Mouse (Mus musculus): ENCODE data around the gene Col1a1. TPM values are rescaled to one million over a fixed set of nuclear protein-coding genes. Genes with fewer than 3 reads are reported as not detected.

The Col1a1 gene
- total and polyA plus RNA-seq, 2 experiments from 2014 or later, result 53.0 to 73.3 TPM

DNA sequence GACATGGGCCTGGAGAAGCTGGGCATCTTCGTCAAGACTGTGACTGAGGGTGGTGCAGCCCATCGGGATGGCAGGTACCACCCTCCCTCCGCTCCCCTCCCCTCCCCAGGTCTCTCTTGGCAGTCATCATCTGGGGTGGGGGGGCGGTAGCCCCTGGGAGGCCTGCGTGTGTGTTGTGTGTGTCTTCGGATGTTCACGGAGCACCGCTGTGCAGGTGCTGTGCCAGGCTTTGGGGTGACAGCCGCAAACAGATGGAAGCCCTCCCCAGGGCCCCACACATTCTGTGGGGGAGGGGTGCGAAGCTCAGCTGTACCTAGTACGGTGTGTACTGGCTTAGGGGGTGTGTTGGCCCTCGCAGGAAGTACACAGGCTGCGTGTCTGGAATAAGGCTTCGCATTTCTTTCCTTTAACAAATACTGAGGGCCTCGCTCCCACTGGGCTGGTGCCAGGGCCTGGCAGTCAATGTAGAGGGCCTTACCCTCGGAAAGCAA lies 62.1 kb downstream of the Col1a1 start:
- Histone ChIP-seq H3K27ac (no peak overlapping the region), H3K36me3 (ENCODE audit: insufficient read depth, low read length) (peaks cover 45% of the 10 kb centered on the region), H3K9ac (replicated peaks; ENCODE audit: low read length) (no peak overlapping the region), H3K4me1 (ENCODE audit: insufficient read depth, low read length) (peaks cover 41% of the 10 kb centered on the region), H3K4me2 (ENCODE audit: low read depth, low read length) (no peak overlapping the region), H3K4me3 (ENCODE audit: low read length) (no peak overlapping the region), H3K9me3 (ENCODE audit: low read length) (no peaks in the 10 kb centered on the region), H3K27me3 (ENCODE audit: insufficient read depth, low read length) (no peaks in the 10 kb centered on the region)
- ATAC-seq, result peak; percentile 36; the same call in 1 of the 2 replicates
- peak; percentile 63 for DNase-seq (ENCODE audit: low spot score)
- 44% methylated on average over 16 of the region's 16 CpGs for WGBS
- TF ChIP-seq CTCF (IDR thresholded peaks at IDR 0.05; ENCODE audit: low read depth), result no peak

DNA sequence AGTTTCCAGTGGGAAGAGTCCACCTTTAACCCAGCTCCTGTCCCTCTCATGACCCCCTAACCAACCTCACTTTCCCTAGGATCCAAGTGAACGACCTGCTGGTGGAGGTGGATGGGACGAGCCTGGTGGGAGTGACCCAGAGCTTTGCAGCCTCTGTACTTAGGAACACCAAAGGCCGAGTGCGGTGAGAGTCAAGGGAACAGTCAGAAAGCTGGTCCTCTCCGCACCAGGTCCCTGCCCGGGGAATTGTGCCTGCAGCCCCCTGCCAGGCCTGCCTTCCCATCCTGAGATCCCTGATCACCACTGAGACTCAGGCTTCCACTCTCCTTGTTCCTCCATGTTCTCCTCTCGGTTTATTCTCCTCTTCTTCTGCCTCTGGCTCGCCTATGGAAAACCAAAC lies 64.1 kb downstream of the Col1a1 start:
- DNase-seq (ENCODE audit: low spot score) (no peak), ATAC-seq (no peak)
- peaks cover 22% of the 10 kb centered on the region for H3K4me1 ChIP-seq (ENCODE audit: insufficient read depth, low read length)
- no peaks in the 10 kb centered on the region for H3K27me3 ChIP-seq (ENCODE audit: insufficient read depth, low read length)
- no peak overlapping the region for H3K4me2 ChIP-seq (ENCODE audit: low read depth, low read length)
- no peak overlapping the region for H3K9ac ChIP-seq (replicated peaks; ENCODE audit: low read length)
- H3K36me3 ChIP-seq (ENCODE audit: insufficient read depth, low read length), result peaks cover 65% of the 10 kb centered on the region
- H3K4me3 ChIP-seq (ENCODE audit: low read length), result no peak overlapping the region
- no peak for TF ChIP-seq CTCF (IDR thresholded peaks at IDR 0.05; ENCODE audit: low read depth)
- 68% methylated on average over 8 of the region's 8 CpGs for WGBS
- H3K27ac ChIP-seq, result peak overlapping the region; percentile 22
- H3K9me3 ChIP-seq (ENCODE audit: low read length), result no peaks in the 10 kb centered on the region

- Histone ChIP-seq H3K4me3 (ENCODE audit: low read length) (no peak overlapping the region), H3K27ac (peak overlapping the region; percentile 22), H3K4me1 (ENCODE audit: insufficient read depth, low read length) (peaks cover 19% of the 10 kb centered on the region), H3K27me3 (ENCODE audit: insufficient read depth, low read length) (no peaks in the 10 kb centered on the region), H3K9me3 (ENCODE audit: low read length) (no peaks in the 10 kb centered on the region), H3K9ac (replicated peaks; ENCODE audit: low read length) (no peak overlapping the region), H3K36me3 (ENCODE audit: insufficient read depth, low read length) (peaks cover 70% of the 10 kb centered on the region), H3K4me2 (ENCODE audit: low read depth, low read length) (no peak overlapping the region)
- ATAC-seq (peak; percentile 16; the same call in 1 of the 2 replicates), DNase-seq (ENCODE audit: low spot score) (no peak)
- no peak for TF ChIP-seq CTCF (IDR thresholded peaks at IDR 0.05; ENCODE audit: low read depth)
- WGBS, result 22% methylated on average over 4 of the region's 4 CpGs
Measured at GRCm38 (mm10) chr11:95000548-95000947, 64.5 kb downstream of the Col1a1 start.

DNA sequence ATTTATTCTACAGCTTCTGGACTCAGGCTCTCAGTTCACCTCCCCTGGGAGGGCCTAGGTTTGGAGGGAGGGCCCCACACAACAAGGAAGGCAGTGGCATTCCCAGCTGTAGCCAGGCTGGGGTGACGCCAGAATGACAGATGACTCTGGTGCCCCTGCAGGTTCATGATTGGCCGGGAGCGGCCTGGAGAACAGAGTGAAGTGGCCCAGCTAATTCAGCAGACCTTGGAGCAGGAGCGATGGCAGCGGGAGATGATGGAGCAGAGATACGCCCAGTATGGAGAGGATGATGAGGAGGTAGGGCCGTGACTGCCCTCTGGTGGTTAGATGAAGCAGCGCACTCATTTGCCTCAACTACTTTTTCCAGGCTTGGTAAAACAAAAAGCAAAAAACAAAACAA lies 65.0 kb downstream of the Col1a1 start:
- DNase-seq (ENCODE audit: low spot score), result peak; percentile 86
- no peak overlapping the region for H3K4me3 ChIP-seq (ENCODE audit: low read length)
- TF ChIP-seq CTCF (IDR thresholded peaks at IDR 0.05; ENCODE audit: low read depth), result peak; percentile 94
- H3K9ac ChIP-seq (replicated peaks; ENCODE audit: low read length), result no peak overlapping the region
- peak; percentile 64 for ATAC-seq
- H3K36me3 ChIP-seq (ENCODE audit: insufficient read depth, low read length), result peaks cover 74% of the 10 kb centered on the region
- WGBS, result 1% methylated on average over 8 of the region's 8 CpGs
- H3K27ac ChIP-seq, result peak overlapping the region; percentile 22
- H3K9me3 ChIP-seq (ENCODE audit: low read length), result no peaks in the 10 kb centered on the region
- H3K27me3 ChIP-seq (ENCODE audit: insufficient read depth, low read length), result no peaks in the 10 kb centered on the region
- H3K4me1 ChIP-seq (ENCODE audit: insufficient read depth, low read length), result peaks cover 16% of the 10 kb centered on the region
- H3K4me2 ChIP-seq (ENCODE audit: low read depth, low read length), result no peak overlapping the region

GRCm38 (mm10) chr11:95001584-95002347 lies 65.7 kb downstream of the Col1a1 start:
- TF ChIP-seq CTCF (IDR thresholded peaks at IDR 0.05; ENCODE audit: low read depth), result no peak
- 77% methylated on average over 21 of the region's 21 CpGs for WGBS
- H3K4me1 ChIP-seq (ENCODE audit: insufficient read depth, low read length), result peaks cover 20% of the 10 kb centered on the region

More at GRCm38 (mm10) chr11:95001584-95002347, 65.7 kb downstream of the Col1a1 start:
- Histone ChIP-seq H3K9me3 (ENCODE audit: low read length) (no peaks in the 10 kb centered on the region), H3K4me2 (ENCODE audit: low read depth, low read length) (no peak overlapping the region), H3K27ac (no peak overlapping the region), H3K36me3 (ENCODE audit: insufficient read depth, low read length) (peaks cover 68% of the 10 kb centered on the region), H3K9ac (replicated peaks; ENCODE audit: low read length) (no peak overlapping the region), H3K27me3 (ENCODE audit: insufficient read depth, low read length) (no peaks in the 10 kb centered on the region), H3K4me3 (ENCODE audit: low read length) (no peak overlapping the region)
- no peak for DNase-seq (ENCODE audit: low spot score)
- no peak for ATAC-seq

Other genes starting within 250 kb of the Col1a1 start
- 0.63 TPM in 1 of 2 replicates, not detected in the other for gene Gm11541, start 231.7 kb upstream of the Col1a1 start, total RNA-seq (2014; rRNA removed)
- 0.39 and 0.42 TPM in 2 replicates for gene Gm11541, start 231.7 kb upstream of the Col1a1 start, polyA plus RNA-seq (2015; fragmentation: Nextera tagmentation; extraction: Ambion mirVana)
- 0.18 and 1.2 TPM in 2 replicates for gene Cdc34b, start 194.4 kb upstream of the Col1a1 start, total RNA-seq (2014; rRNA removed)
- gene Cdc34b, start 194.4 kb upstream of the Col1a1 start, polyA plus RNA-seq (2015; fragmentation: Nextera tagmentation; extraction: Ambion mirVana), result 0.30 TPM in 1 of 2 replicates, not detected in the other
- gene Tmem92, start 153.5 kb upstream of the Col1a1 start, total RNA-seq (2014; rRNA removed), result not detected in 2 replicates
- gene Tmem92, start 153.5 kb upstream of the Col1a1 start, polyA plus RNA-seq (2015; fragmentation: Nextera tagmentation; extraction: Ambion mirVana), result not detected in 2 replicates
- gene Hils1, start 31.4 kb downstream of the Col1a1 start, total RNA-seq (2014; rRNA removed), result not detected in 2 replicates
- gene Hils1, start 31.4 kb downstream of the Col1a1 start, polyA plus RNA-seq (2015; fragmentation: Nextera tagmentation; extraction: Ambion mirVana), result not detected in 2 replicates
- gene Sgca, start 40.1 kb downstream of the Col1a1 start, total RNA-seq (2014; rRNA removed), result 0.36 and 0.52 TPM in 2 replicates
- gene Sgca, start 40.1 kb downstream of the Col1a1 start, polyA plus RNA-seq (2015; fragmentation: Nextera tagmentation; extraction: Ambion mirVana), result 0.26 and 0.28 TPM in 2 replicates
- 170 and 190 TPM in 2 replicates for gene Ppp1r9b, start 54.8 kb downstream of the Col1a1 start, total RNA-seq (2014; rRNA removed)
- gene Ppp1r9b, start 54.8 kb downstream of the Col1a1 start, polyA plus RNA-seq (2015; fragmentation: Nextera tagmentation; extraction: Ambion mirVana), result 18.8 and 19.4 TPM in 2 replicates
- gene Samd14, start 73.7 kb downstream of the Col1a1 start, total RNA-seq (2014; rRNA removed), result 216 and 223 TPM in 2 replicates
- gene Samd14, start 73.7 kb downstream of the Col1a1 start, polyA plus RNA-seq (2015; fragmentation: Nextera tagmentation; extraction: Ambion mirVana), result 128 and 137 TPM in 2 replicates
- gene Pdk2, start 105.1 kb downstream of the Col1a1 start, total RNA-seq (2014; rRNA removed), result 25.0 and 32.0 TPM in 2 replicates
- gene Pdk2, start 105.1 kb downstream of the Col1a1 start, polyA plus RNA-seq (2015; fragmentation: Nextera tagmentation; extraction: Ambion mirVana), result 46.8 and 49.0 TPM in 2 replicates
- gene Itga3, start 140.6 kb downstream of the Col1a1 start, total RNA-seq (2014; rRNA removed), result 55.4 and 68.8 TPM in 2 replicates
- 13.2 and 14.4 TPM in 2 replicates for gene Itga3, start 140.6 kb downstream of the Col1a1 start, polyA plus RNA-seq (2015; fragmentation: Nextera tagmentation; extraction: Ambion mirVana)
- gene Dlx3, start 183.9 kb downstream of the Col1a1 start, total RNA-seq (2014; rRNA removed), result 0.18 and 0.37 TPM in 2 replicates
- gene Dlx3, start 183.9 kb downstream of the Col1a1 start, polyA plus RNA-seq (2015; fragmentation: Nextera tagmentation; extraction: Ambion mirVana), result 0.23 and 0.28 TPM in 2 replicates
- 0.52 and 0.68 TPM in 2 replicates for gene Dlx4, start 210.0 kb downstream of the Col1a1 start, total RNA-seq (2014; rRNA removed)
- gene Dlx4, start 210.0 kb downstream of the Col1a1 start, polyA plus RNA-seq (2015; fragmentation: Nextera tagmentation; extraction: Ambion mirVana), result 0.29 and 0.43 TPM in 2 replicates

All from hindbrain, postnatal 0 days (tissue).